Comparison of ENCODE assay signal across 20 mouse cellular contexts in the genomic region with DNA sequence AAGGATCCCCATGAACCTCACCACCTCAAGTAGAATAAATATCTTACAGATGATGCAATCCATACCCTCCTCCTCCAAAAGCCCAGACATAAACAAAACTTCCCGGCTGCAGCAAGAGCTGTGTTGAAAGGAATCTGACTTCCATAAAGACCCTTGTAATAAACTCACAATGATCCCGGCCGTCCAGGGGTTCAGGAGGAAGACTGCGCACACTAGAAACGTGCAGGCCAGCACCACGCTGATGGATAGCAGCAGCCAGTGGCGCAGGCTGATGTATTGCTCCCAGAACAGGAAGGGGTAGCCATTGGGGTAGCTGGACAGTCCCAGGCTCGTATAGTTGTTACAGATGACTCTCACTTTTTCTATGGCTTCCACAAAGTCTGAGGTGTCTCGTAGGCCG. TPM values are rescaled to one million over a fixed set of nuclear protein-coding genes. Genes with fewer than 3 reads are reported as not detected.
DNase-seq lines count a peak whose midpoint lies in the region; ATAC-seq and TF ChIP-seq lines count a peak whose summit lies in the region.
"Had no signal": no experiment of that assay in that cellular context is flagged by ENCODE, and none has a peak within 500 bp of the region (broad histone marks: within the 10 kb centered on the region; RNA-seq: fewer than 3 reads in every experiment).

No protein-coding gene starts in this region.

- H3K36me3 ChIP-seq in liver, embryonic 11.5 days (ENCODE audit: control insufficient read depth, insufficient read depth, low read length): peaks cover 51% of the 10 kb centered on the region
- H3K36me3 ChIP-seq in liver, postnatal 0 days (replicated peaks; ENCODE audit: insufficient read depth, low read length): peaks cover 70% of the 10 kb centered on the region
- H3K36me3 ChIP-seq in embryonic facial prominence, embryonic 12.5 days: peaks cover 80% of the 10 kb centered on the region
- peaks cover 85% of the 10 kb centered on the region for H3K36me3 ChIP-seq in embryonic facial prominence, embryonic 14.5 days (ENCODE audit: control insufficient read depth, insufficient read depth, low read length)
- peaks cover 87% of the 10 kb centered on the region for H3K36me3 ChIP-seq in limb, embryonic 13.5 days
- H3K36me3 ChIP-seq in neural tube, embryonic 15.5 days: peaks cover 72% of the 10 kb centered on the region

- intact Hi-C loops in left cerebral cortex, postnatal 25 days (cut with DNase I): no loop called here

- 66% methylated on average over 10 of the region's 10 CpGs for WGBS in liver, embryonic 11.5 days
- WGBS in liver, postnatal 0 days (ENCODE audit: insufficient replicate concordance): 74% methylated on average over 10 of the region's 10 CpGs
- 42% methylated on average over 10 of the region's 10 CpGs for WGBS in embryonic facial prominence, embryonic 12.5 days
- WGBS in embryonic facial prominence, embryonic 14.5 days: 47% methylated on average over 10 of the region's 10 CpGs
- WGBS in limb, embryonic 13.5 days: 27% methylated on average over 10 of the region's 10 CpGs
- 56% methylated on average over 10 of the region's 10 CpGs for WGBS in neural tube, embryonic 15.5 days

- DNase-seq in liver, embryonic 11.5 days (ENCODE audit: low spot score): no peak
- DNase-seq in liver, postnatal 0 days: no peak
- no peak for DNase-seq in embryonic facial prominence, embryonic 14.5 days (ENCODE audit: low spot score)
- DNase-seq in right cerebral cortex, postnatal 36 days (ENCODE audit: low spot score in 2 of 2): no peak
- DNase-seq in left cerebral cortex, postnatal 25 days (ENCODE audit: low spot score in 2 of 2): no peak
- DNase-seq: adrenal gland, adult 8-10 months; cerebellum, postnatal 14 days; gastrocnemius, postnatal 10 days; heart, adult 2 months; left cerebral cortex, postnatal 4 days; thymus, postnatal 36 days had no signal

- no peak overlapping the region for H3K27ac ChIP-seq in liver, embryonic 11.5 days (ENCODE audit: low read depth, low read length)
- no peak overlapping the region for H3K27ac ChIP-seq in liver, postnatal 0 days (ENCODE audit: low read depth)
- H3K27ac ChIP-seq in embryonic facial prominence, embryonic 12.5 days: peak overlapping the region; percentile 46; the same call in 1 of the 2 replicates
- H3K27ac ChIP-seq in embryonic facial prominence, embryonic 14.5 days (replicated peaks; ENCODE audit: low read depth, low read length): peak overlapping the region; percentile 1; the same call in 1 of the 2 replicates
- H3K27ac ChIP-seq in limb, embryonic 13.5 days: no peak overlapping the region
- H3K27ac ChIP-seq in neural tube, embryonic 15.5 days (replicated peaks): no peak overlapping the region
- H3K27ac ChIP-seq: heart, adult 2 months; hindbrain, embryonic 10.5 days; kidney, postnatal 0 days; layer of hippocampus, adult 2 months; neural tube, embryonic 13.5 days had no signal

- H3K4me2 ChIP-seq in liver, embryonic 11.5 days: no peak overlapping the region
- H3K4me2 ChIP-seq in liver, postnatal 0 days (ENCODE audit: low read depth, low read length): no peak overlapping the region
- no peak overlapping the region for H3K4me2 ChIP-seq in embryonic facial prominence, embryonic 12.5 days (replicated peaks)
- H3K4me2 ChIP-seq in embryonic facial prominence, embryonic 14.5 days (ENCODE audit: low read depth, low read length): no peak overlapping the region
- H3K4me2 ChIP-seq in limb, embryonic 13.5 days (replicated peaks): 0 out of 2 replicates have a peak overlapping the region, but pooled peaks have one; percentile 1
- H3K4me2 ChIP-seq in neural tube, embryonic 15.5 days: no peak overlapping the region
- H3K4me2 ChIP-seq: neural tube, embryonic 13.5 days had no signal

- peaks cover 10% of the 10 kb centered on the region for H3K4me1 ChIP-seq in liver, embryonic 11.5 days (replicated peaks; ENCODE audit: control insufficient read depth, insufficient read depth, low read length)
- peaks cover under 1% of the 10 kb centered on the region; the same call in 1 of the 2 replicates for H3K4me1 ChIP-seq in liver, postnatal 0 days (ENCODE audit: insufficient read depth)
- H3K4me1 ChIP-seq in embryonic facial prominence, embryonic 12.5 days: peaks cover 53% of the 10 kb centered on the region
- peaks cover 46% of the 10 kb centered on the region for H3K4me1 ChIP-seq in embryonic facial prominence, embryonic 14.5 days (ENCODE audit: control insufficient read depth, insufficient read depth, low read length)
- H3K4me1 ChIP-seq in limb, embryonic 13.5 days: peaks cover 59% of the 10 kb centered on the region
- H3K4me1 ChIP-seq in neural tube, embryonic 15.5 days: peaks cover 34% of the 10 kb centered on the region

- no peaks in the 10 kb centered on the region for H3K27me3 ChIP-seq in liver, embryonic 11.5 days (replicated peaks; ENCODE audit: control insufficient read depth, insufficient read depth, low read length)
- no peaks in the 10 kb centered on the region for H3K27me3 ChIP-seq in liver, postnatal 0 days (ENCODE audit: insufficient read depth, low read length)
- no peaks in the 10 kb centered on the region for H3K27me3 ChIP-seq in embryonic facial prominence, embryonic 12.5 days
- H3K27me3 ChIP-seq in embryonic facial prominence, embryonic 14.5 days (replicated peaks; ENCODE audit: control insufficient read depth, insufficient read depth, low read length): no peaks in the 10 kb centered on the region
- H3K27me3 ChIP-seq in limb, embryonic 13.5 days: no peaks in the 10 kb centered on the region
- no peaks in the 10 kb centered on the region for H3K27me3 ChIP-seq in neural tube, embryonic 15.5 days (replicated peaks)
- H3K27me3 ChIP-seq: neural tube, embryonic 13.5 days had no signal

- no peaks in the 10 kb centered on the region for H3K9me3 ChIP-seq in liver, embryonic 11.5 days (ENCODE audit: control insufficient read depth, low read length)
- no peaks in the 10 kb centered on the region for H3K9me3 ChIP-seq in liver, postnatal 0 days (ENCODE audit: low read length)
- no peaks in the 10 kb centered on the region for H3K9me3 ChIP-seq in embryonic facial prominence, embryonic 12.5 days
- no peaks in the 10 kb centered on the region for H3K9me3 ChIP-seq in embryonic facial prominence, embryonic 14.5 days (ENCODE audit: control insufficient read depth, low read length)
- H3K9me3 ChIP-seq in limb, embryonic 13.5 days: no peaks in the 10 kb centered on the region
- H3K9me3 ChIP-seq in neural tube, embryonic 15.5 days (replicated peaks): no peaks in the 10 kb centered on the region
- H3K9me3 ChIP-seq: hindbrain, embryonic 10.5 days; midbrain, embryonic 10.5 days; neural tube, embryonic 13.5 days had no signal

- no peak for TF ChIP-seq CTCF in liver, postnatal 0 days (IDR thresholded peaks at IDR 0.05; ENCODE audit: low read depth)

- no peak for TF ChIP-seq EP300 in liver, postnatal 0 days (IDR thresholded peaks at IDR 0.05; ENCODE audit: low read depth)

- ATAC-seq in liver, embryonic 11.5 days (replicated peaks; ENCODE audit: low FRiP score): peak; percentile 43; the same call in 1 of the 2 replicates
- no peak for ATAC-seq in liver, postnatal 0 days
- ATAC-seq in embryonic facial prominence, embryonic 12.5 days (ENCODE audit: insufficient number of reproducible peaks, insufficient read depth, low FRiP score, low TSS enrichment): no peak
- ATAC-seq in embryonic facial prominence, embryonic 14.5 days (ENCODE audit: low read depth): peak; percentile 13; the same call in 1 of the 2 replicates
- peak; percentile 52; the same call in 1 of the 2 replicates for ATAC-seq in limb, embryonic 13.5 days (ENCODE audit: low FRiP score, low read depth)
- ATAC-seq in neural tube, embryonic 15.5 days (ENCODE audit: low FRiP score): no peak
- ATAC-seq: inflammation-experienced regulatory T-cells, adult 6 months had no signal

- no peak overlapping the region for H3K9ac ChIP-seq in liver, embryonic 11.5 days (ENCODE audit: low read depth, low read length)
- no peak overlapping the region for H3K9ac ChIP-seq in liver, postnatal 0 days (replicated peaks)
- H3K9ac ChIP-seq in embryonic facial prominence, embryonic 12.5 days: no peak overlapping the region
- no peak overlapping the region for H3K9ac ChIP-seq in embryonic facial prominence, embryonic 14.5 days (ENCODE audit: low read depth, low read length)
- H3K9ac ChIP-seq in limb, embryonic 13.5 days: no peak overlapping the region
- H3K9ac ChIP-seq in neural tube, embryonic 15.5 days (replicated peaks): no peak overlapping the region
- H3K9ac ChIP-seq: neural tube, embryonic 13.5 days had no signal

- H3K4me3 ChIP-seq in liver, embryonic 11.5 days (ENCODE audit: low read depth, low read length): no peak overlapping the region
- H3K4me3 ChIP-seq in liver, postnatal 0 days (ENCODE audit: low read depth, low read length): no peak overlapping the region
- H3K4me3 ChIP-seq in embryonic facial prominence, embryonic 12.5 days: no peak overlapping the region
- H3K4me3 ChIP-seq in embryonic facial prominence, embryonic 14.5 days (ENCODE audit: low read depth, low read length): no peak overlapping the region
- no peak overlapping the region for H3K4me3 ChIP-seq in limb, embryonic 13.5 days
- no peak overlapping the region for H3K4me3 ChIP-seq in neural tube, embryonic 15.5 days (replicated peaks)
- H3K4me3 ChIP-seq: heart, adult 2 months; hindbrain, embryonic 10.5 days; layer of hippocampus, adult 2 months; midbrain, embryonic 10.5 days; neural tube, embryonic 13.5 days had no signal

RNA-seq across cellular contexts. Expression of a gene that starts 25.8 kb away (rescaled TPM):
- polyA plus RNA-seq in liver, embryonic 11.5 days (2014; fragmentation: Nextera tagmentation; extraction: Ambion mirVana): 16.0 and 18.9 TPM in 2 replicates
- polyA plus RNA-seq in liver, postnatal 0 days (2015; fragmentation: Nextera tagmentation; extraction: Ambion mirVana): 3.5 and 5.2 TPM in 2 replicates
- polyA plus RNA-seq in embryonic facial prominence, embryonic 12.5 days (2016; fragmentation: Nextera tagmentation; extraction: Ambion mirVana): 21.8 and 23.7 TPM in 2 replicates
- 17.1 and 17.3 TPM in 2 replicates for polyA plus RNA-seq in embryonic facial prominence, embryonic 14.5 days (2014; fragmentation: Nextera tagmentation; extraction: Ambion mirVana)
- polyA plus RNA-seq in limb, embryonic 13.5 days (2015; fragmentation: Nextera tagmentation; extraction: Ambion mirVana): 22.2 and 23.2 TPM in 2 replicates
- polyA plus RNA-seq in neural tube, embryonic 15.5 days (2015; fragmentation: Nextera tagmentation; extraction: Ambion mirVana): 12.8 and 14.4 TPM in 2 replicates
- total RNA-seq in left cerebral cortex, postnatal 25 days (2021): 1 to 10 TPM; 7.2 to 7.6 TPM

RNA-seq across cellular contexts. Expression of a gene that starts 50.6 kb away (rescaled TPM):
- polyA plus RNA-seq in liver, embryonic 11.5 days (2014; fragmentation: Nextera tagmentation; extraction: Ambion mirVana): 14.0 and 15.0 TPM in 2 replicates
- polyA plus RNA-seq in liver, postnatal 0 days (2015; fragmentation: Nextera tagmentation; extraction: Ambion mirVana): 1.8 and 2.5 TPM in 2 replicates
- 24.9 and 29.2 TPM in 2 replicates for polyA plus RNA-seq in embryonic facial prominence, embryonic 12.5 days (2016; fragmentation: Nextera tagmentation; extraction: Ambion mirVana)
- polyA plus RNA-seq in embryonic facial prominence, embryonic 14.5 days (2014; fragmentation: Nextera tagmentation; extraction: Ambion mirVana): 22.7 and 23.2 TPM in 2 replicates
- 27.4 and 30.0 TPM in 2 replicates for polyA plus RNA-seq in limb, embryonic 13.5 days (2015; fragmentation: Nextera tagmentation; extraction: Ambion mirVana)
- polyA plus RNA-seq in neural tube, embryonic 15.5 days (2015; fragmentation: Nextera tagmentation; extraction: Ambion mirVana): 16.9 and 17.5 TPM in 2 replicates
- total RNA-seq in left cerebral cortex, postnatal 25 days (2021): 10 to 100 TPM; 44.5 to 48.0 TPM

Comparison
In these comparisons a context has a peak if more than half of its experiments do, and no peak if none do; other contexts are left out.
1. ATAC-seq: peak in liver, embryonic 11.5 days (single experiment), embryonic facial prominence, embryonic 14.5 days (single experiment) and limb, embryonic 13.5 days (single experiment); none in liver, postnatal 0 days (single experiment), embryonic facial prominence, embryonic 12.5 days (single experiment) and neural tube, embryonic 15.5 days (single experiment).
2. H3K27ac ChIP-seq: peak in embryonic facial prominence, embryonic 12.5 days (single experiment) and embryonic facial prominence, embryonic 14.5 days (single experiment); none in liver, embryonic 11.5 days (single experiment), liver, postnatal 0 days (single experiment), limb, embryonic 13.5 days (single experiment) and neural tube, embryonic 15.5 days (single experiment).